Mouse (Mus musculus): Measurements from ENCODE around the gene Pilrb1. TPM values are rescaled to one million over a fixed set of nuclear protein-coding genes. Genes with fewer than 3 reads are reported as not detected.

Pilrb1 gene
- total and polyA plus RNA-seq, 2 experiments from 2014 or later: not detected

DNA sequence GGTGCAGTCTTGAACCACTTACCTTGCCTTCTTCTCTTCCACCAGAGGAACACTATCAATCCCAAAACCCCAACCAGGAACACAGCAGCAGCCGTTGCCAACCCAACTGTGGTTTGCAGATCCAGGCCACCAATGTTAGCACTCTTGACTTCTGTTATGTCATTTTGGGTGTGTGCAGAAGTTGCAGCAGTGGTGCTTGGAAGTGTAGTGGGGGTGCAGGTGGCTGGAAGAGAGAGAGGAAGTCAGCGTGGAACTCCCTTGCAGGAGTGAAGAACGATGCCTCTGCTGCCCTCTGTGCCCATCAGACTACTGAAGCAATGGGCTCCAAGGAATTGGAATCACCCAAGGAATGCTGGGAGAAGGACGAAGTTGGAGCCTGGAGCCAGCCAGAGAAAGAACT lies 26.8 kb downstream of the Pilrb1 start:
- Histone ChIP-seq H3K4me3 (ENCODE audit: low read depth, low read length) (no peak overlapping the region), H3K4me1 (ENCODE audit: insufficient read depth, low read length) (no peaks in the 10 kb centered on the region), H3K27me3 (ENCODE audit: insufficient read depth, low read length) (no peaks in the 10 kb centered on the region), H3K36me3 (ENCODE audit: insufficient read depth, low read length) (no peaks in the 10 kb centered on the region), H3K9ac (replicated peaks; ENCODE audit: low read length, poor library complexity, severe bottlenecking) (no peak overlapping the region), H3K27ac (ENCODE audit: low read depth, low read length) (no peak overlapping the region), H3K9me3 (ENCODE audit: low read length) (no peaks in the 10 kb centered on the region), H3K4me2 (ENCODE audit: low read depth, low read length, poor library complexity, severe bottlenecking) (no peak overlapping the region)
- ATAC-seq (ENCODE audit: low FRiP score): no peak
- TF ChIP-seq CTCF (IDR thresholded peaks at IDR 0.05): no peak
- DNase-seq (ENCODE audit: low spot score): no peak
- WGBS: 87% methylated on average over 4 of the region's 4 CpGs

DNA sequence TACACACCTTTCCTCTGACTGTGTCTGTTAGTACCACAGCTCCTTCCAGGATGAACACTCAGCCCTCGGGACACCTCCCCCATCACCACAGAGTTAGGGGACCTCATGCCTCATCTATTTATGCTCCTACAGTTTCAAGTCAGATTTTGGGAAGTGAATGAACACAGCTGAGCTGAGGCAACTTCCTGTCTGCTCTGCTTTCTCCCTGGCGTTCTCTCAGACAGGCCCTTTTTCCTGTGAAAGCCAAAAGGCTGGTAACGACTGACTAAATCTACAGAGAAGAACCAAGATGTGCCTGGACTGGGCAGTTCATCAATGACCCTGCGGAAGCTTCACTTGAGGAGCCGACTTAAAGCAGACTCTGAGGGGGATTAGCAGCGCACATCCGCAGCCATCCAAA lies 27.7 kb downstream of the Pilrb1 start:
- Histone ChIP-seq H3K4me2 (ENCODE audit: low read depth, low read length, poor library complexity, severe bottlenecking) (no peak overlapping the region), H3K9me3 (ENCODE audit: low read length) (no peaks in the 10 kb centered on the region), H3K27ac (ENCODE audit: low read depth, low read length) (no peak overlapping the region), H3K4me1 (ENCODE audit: insufficient read depth, low read length) (no peaks in the 10 kb centered on the region), H3K27me3 (ENCODE audit: insufficient read depth, low read length) (no peaks in the 10 kb centered on the region), H3K36me3 (ENCODE audit: insufficient read depth, low read length) (no peaks in the 10 kb centered on the region), H3K4me3 (ENCODE audit: low read depth, low read length) (no peak overlapping the region), H3K9ac (replicated peaks; ENCODE audit: low read length, poor library complexity, severe bottlenecking) (no peak overlapping the region)
- DNase-seq (ENCODE audit: low spot score) (no peak), ATAC-seq (ENCODE audit: low FRiP score) (no peak)
- 79% methylated on average over 7 of the region's 7 CpGs for whole genome bisulfite sequencing
- TF ChIP-seq CTCF (IDR thresholded peaks at IDR 0.05): no peak

DNA sequence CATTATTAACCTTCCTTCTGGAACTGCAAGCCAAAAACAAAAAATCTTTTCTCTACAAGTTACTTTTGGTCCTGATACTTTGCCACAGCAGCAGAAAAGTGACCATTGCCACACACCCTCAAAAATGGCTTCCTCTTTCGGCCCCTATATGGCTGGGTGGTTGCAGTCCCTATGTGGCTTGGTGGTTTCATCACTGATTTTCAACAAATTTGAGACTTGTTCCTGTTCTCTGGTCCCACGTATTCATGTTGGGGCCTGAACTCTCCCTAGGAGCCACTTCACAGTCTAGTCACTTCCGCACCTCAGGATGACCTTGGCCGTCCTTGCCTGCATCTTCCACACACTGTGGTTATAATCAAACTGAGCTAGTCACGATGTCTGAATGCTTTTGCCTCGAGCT lies 29.2 kb downstream of the Pilrb1 start:
- H3K27me3 ChIP-seq (ENCODE audit: insufficient read depth, low read length): no peaks in the 10 kb centered on the region
- 85% methylated on average over 6 of the region's 6 CpGs for WGBS
- no peak overlapping the region for H3K9ac ChIP-seq (replicated peaks; ENCODE audit: low read length, poor library complexity, severe bottlenecking)
- H3K4me2 ChIP-seq (ENCODE audit: low read depth, low read length, poor library complexity, severe bottlenecking): no peak overlapping the region
- no peak overlapping the region for H3K27ac ChIP-seq (ENCODE audit: low read depth, low read length)
- DNase-seq (ENCODE audit: low spot score) (no peak), ATAC-seq (ENCODE audit: low FRiP score) (no peak)
- H3K4me3 ChIP-seq (ENCODE audit: low read depth, low read length): no peak overlapping the region
- H3K36me3 ChIP-seq (ENCODE audit: insufficient read depth, low read length): no peaks in the 10 kb centered on the region
- no peaks in the 10 kb centered on the region for H3K9me3 ChIP-seq (ENCODE audit: low read length)
- no peak for TF ChIP-seq CTCF (IDR thresholded peaks at IDR 0.05)
- no peaks in the 10 kb centered on the region for H3K4me1 ChIP-seq (ENCODE audit: insufficient read depth, low read length)

DNA sequence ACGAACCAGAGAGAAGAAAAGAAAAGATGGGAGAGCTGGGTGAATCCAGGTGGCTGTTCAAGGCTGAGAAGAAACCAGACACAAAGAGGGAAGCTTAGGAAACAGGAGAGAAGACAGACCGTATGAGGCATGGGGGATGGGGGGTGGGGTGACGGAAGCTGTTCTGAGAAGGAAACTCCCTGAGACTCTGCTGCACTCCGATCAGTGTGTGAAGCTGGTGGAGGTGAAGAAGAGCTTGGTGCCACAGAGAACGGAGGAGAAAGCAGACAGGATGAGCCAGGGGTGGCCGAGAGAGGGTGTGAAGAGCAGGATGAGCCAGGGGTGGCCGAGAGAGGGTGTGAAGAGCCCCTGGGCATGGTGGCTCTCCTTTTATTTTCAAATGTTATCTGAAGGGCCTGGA lies 31.5 kb downstream of the Pilrb1 start:
- no peak for TF ChIP-seq CTCF (IDR thresholded peaks at IDR 0.05)
- Histone ChIP-seq H3K36me3 (ENCODE audit: insufficient read depth, low read length) (no peaks in the 10 kb centered on the region), H3K9ac (replicated peaks; ENCODE audit: low read length, poor library complexity, severe bottlenecking) (no peak overlapping the region), H3K4me1 (ENCODE audit: insufficient read depth, low read length) (no peaks in the 10 kb centered on the region), H3K27me3 (ENCODE audit: insufficient read depth, low read length) (no peaks in the 10 kb centered on the region), H3K27ac (ENCODE audit: low read depth, low read length) (no peak overlapping the region), H3K4me3 (ENCODE audit: low read depth, low read length) (no peak overlapping the region), H3K4me2 (ENCODE audit: low read depth, low read length, poor library complexity, severe bottlenecking) (no peak overlapping the region), H3K9me3 (ENCODE audit: low read length) (no peaks in the 10 kb centered on the region)
- DNase-seq (ENCODE audit: low spot score) (no peak), ATAC-seq (ENCODE audit: low FRiP score) (no peak)
- 77% methylated on average over 7 of the region's 7 CpGs for WGBS

DNA sequence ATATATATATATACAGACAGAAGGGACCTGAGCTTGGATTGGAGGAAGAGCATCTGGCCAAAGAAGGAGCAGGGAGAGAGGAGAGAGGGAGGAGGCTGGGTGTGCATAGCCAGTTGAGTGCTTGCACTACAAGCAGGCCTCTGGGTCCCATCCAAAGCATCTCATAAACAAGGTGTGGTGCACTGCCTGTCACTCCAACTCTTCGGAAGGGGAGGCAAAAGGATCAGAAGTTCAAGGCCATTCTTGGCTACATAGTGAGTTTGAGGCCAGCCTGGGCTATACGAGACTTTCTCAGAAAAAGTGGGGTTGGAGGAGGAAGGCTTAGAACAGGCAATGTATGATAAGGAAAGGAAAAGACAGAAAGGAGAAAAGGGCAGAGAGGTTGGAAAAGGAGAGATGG lies 31.9 kb downstream of the Pilrb1 start:
- H3K4me3 ChIP-seq (ENCODE audit: low read depth, low read length): no peak overlapping the region
- DNase-seq (ENCODE audit: low spot score) (no peak), ATAC-seq (ENCODE audit: low FRiP score) (no peak)
- WGBS: 95% methylated on average over 2 of the region's 2 CpGs
- H3K27me3 ChIP-seq (ENCODE audit: insufficient read depth, low read length): no peaks in the 10 kb centered on the region
- H3K4me1 ChIP-seq (ENCODE audit: insufficient read depth, low read length): no peaks in the 10 kb centered on the region
- TF ChIP-seq CTCF (IDR thresholded peaks at IDR 0.05): no peak
- no peak overlapping the region for H3K9ac ChIP-seq (replicated peaks; ENCODE audit: low read length, poor library complexity, severe bottlenecking)
- no peak overlapping the region for H3K27ac ChIP-seq (ENCODE audit: low read depth, low read length)
- H3K9me3 ChIP-seq (ENCODE audit: low read length): no peaks in the 10 kb centered on the region
- no peaks in the 10 kb centered on the region for H3K36me3 ChIP-seq (ENCODE audit: insufficient read depth, low read length)
- no peak overlapping the region for H3K4me2 ChIP-seq (ENCODE audit: low read depth, low read length, poor library complexity, severe bottlenecking)

DNA sequence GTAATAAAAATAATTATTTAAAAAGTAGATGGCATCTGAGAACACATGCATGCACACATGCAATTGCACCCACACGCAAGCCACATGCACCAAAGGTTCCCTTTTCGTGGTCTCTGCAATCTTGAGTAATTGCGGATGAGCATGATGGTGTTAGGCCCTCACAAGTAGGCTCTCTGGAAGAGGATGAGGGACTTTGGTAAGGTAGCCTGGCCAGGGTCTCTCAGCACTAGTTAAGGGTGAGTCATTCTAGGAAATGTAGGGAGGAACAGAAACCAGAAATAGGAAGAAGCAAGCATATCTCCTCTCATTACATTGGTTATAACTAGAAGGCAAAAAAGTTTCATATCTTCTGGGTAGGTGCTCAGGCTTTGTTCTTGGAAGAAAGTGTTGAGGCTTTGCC lies 32.9 kb downstream of the Pilrb1 start:
- TF ChIP-seq CTCF (IDR thresholded peaks at IDR 0.05): no peak
- no peaks in the 10 kb centered on the region for H3K27me3 ChIP-seq (ENCODE audit: insufficient read depth, low read length)
- H3K36me3 ChIP-seq (ENCODE audit: insufficient read depth, low read length): no peaks in the 10 kb centered on the region
- H3K4me2 ChIP-seq (ENCODE audit: low read depth, low read length, poor library complexity, severe bottlenecking): no peak overlapping the region
- H3K4me3 ChIP-seq (ENCODE audit: low read depth, low read length): no peak overlapping the region
- no peaks in the 10 kb centered on the region for H3K4me1 ChIP-seq (ENCODE audit: insufficient read depth, low read length)
- H3K27ac ChIP-seq (ENCODE audit: low read depth, low read length): no peak overlapping the region
- DNase-seq (ENCODE audit: low spot score) (no peak), ATAC-seq (ENCODE audit: low FRiP score) (no peak)
- H3K9me3 ChIP-seq (ENCODE audit: low read length): no peaks in the 10 kb centered on the region
- H3K9ac ChIP-seq (replicated peaks; ENCODE audit: low read length, poor library complexity, severe bottlenecking): no peak overlapping the region
- 89% methylated on average over 3 of the region's 3 CpGs for WGBS

Data from midbrain, postnatal 0 days (tissue).